Mouse (Mus musculus): ENCODE data around the gene Olfr681.
"Not testable (repeated sequence)": the region's sequence is repeated elsewhere in the genome, so short reads cannot be mapped to it uniquely, and the experiment has no call there.

Gene Olfr681

DNA sequence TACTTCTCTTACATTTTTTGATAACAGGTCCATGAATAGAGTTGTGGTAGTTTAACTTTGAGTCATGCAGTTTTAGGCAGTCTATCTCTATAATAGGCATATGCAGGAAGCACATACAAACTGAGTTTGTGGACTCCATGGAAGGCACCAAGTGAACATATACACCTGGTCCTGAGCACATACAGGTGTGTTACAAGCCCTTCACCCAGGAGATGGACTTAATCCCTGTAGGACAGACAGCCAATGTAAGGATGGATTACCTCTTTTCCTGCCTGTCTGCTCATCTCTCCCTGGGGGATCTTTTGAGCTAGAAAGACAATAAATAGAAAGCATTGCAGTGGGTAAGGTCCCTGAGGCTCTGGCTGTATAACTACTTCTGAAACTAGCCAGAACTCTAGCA, at the start of gene Olfr681:
Olfr681 (plus strand) TSS at position 301 of the 400 bp plus-strand sequence.
- DNase-seq, result no peak

DNA sequence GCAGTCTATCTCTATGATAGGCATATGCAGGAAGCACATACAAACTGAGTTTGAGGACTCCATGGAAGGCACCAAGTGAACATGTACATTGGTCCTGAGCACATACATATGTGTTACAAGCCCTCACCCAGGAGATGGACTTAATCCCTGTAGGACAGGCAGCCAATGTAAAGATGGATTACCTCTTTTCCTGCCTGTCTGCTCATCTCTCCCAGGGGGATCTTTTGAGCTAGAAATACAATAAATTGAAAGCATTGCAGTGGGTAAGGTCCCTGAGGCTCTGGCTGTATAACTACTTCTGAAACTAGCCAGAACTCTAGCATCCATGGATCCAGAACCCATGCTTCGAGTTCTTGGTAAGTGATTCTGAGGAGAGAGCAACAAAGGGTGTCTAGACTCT, 35.7 kb upstream of the Olfr681 start, which contains the start of gene Olfr679:
Olfr679 (plus strand) TSS at position 301 of the 400 bp plus-strand sequence.
- no peak for DNase-seq

- DNase-seq, result not testable (repeated sequence)
Observed at GRCm38 (mm10) chr7:105092717-105093116, 23.9 kb upstream of the Olfr681 start, which contains the start of gene Olfr680-ps1. Gene Olfr680-ps1, minus strand, starts transcription at chr7:105092817.

GRCm38 (mm10) chr7:105141275-105141674, 24.6 kb downstream of the Olfr681 start:
- DNase-seq, result no peak

DNA sequence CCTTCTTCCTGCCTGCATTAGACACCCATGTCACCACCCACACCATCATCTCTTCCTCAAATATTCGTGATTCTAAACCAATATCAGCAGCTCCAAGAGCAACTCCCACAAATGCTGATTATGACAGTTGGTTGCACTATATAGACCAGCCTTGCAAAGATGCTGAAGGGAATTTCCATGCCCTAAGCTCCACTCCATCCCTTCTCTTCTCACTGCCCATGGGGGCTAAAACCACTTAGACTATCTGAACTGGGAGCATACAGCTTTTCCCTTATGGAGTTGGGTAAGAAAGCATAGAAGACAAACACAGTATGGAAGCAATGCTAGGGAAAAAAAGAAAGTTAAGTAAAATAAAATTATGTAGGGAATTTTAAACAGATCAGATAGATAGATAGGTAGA, 30.3 kb downstream of the Olfr681 start, which contains the start of gene Olfr683:
Olfr683 (minus strand) TSS at position 101 of the 400 bp plus-strand sequence.
- DNase-seq, result no peak

- no peak for DNase-seq
Observed at GRCm38 (mm10) chr7:105163553-105163952, 46.9 kb downstream of the Olfr681 start, which contains the start of gene Olfr684. Gene Olfr684, minus strand, starts transcription at chr7:105163653.

GRCm38 (mm10) chr7:105170773-105171172, 54.1 kb downstream of the Olfr681 start:
- DNase-seq, result no peak
